Mouse (Mus musculus) 3134 (cell line): ENCODE data around the gene Arl4a.
A peak's percentile ranks its signal among the peaks of the same experiment; 100 is the strongest.

Source experiments
- DNase-seq: peaks from one replicate; pipeline ENCODE4 v3.0.0-alpha.2; 2011; ENCODE audit warnings: low spot score; ENCODE audit not compliant: insufficient read length; ENCODE audit errors: extremely low read depth

The Arl4a gene

GRCm38 (mm10) chr12:40037876-40038463 is at the start of gene Arl4a:
Gene Arl4a (minus strand): TSS chr12:40038025.
- DNase-seq = peak; percentile 80

GRCm38 (mm10) chr12:40085731-40086322 is 48.0 kb upstream of the Arl4a start:
- no peak for DNase-seq

GRCm38 (mm10) chr12:40082453-40083238 is 44.8 kb upstream of the Arl4a start:
- DNase-seq = no peak

GRCm38 (mm10) chr12:40082048-40082447 is 44.2 kb upstream of the Arl4a start:
- no peak for DNase-seq

GRCm38 (mm10) chr12:40073660-40074059 is 35.8 kb upstream of the Arl4a start:
- DNase-seq = no peak

- no peak for DNase-seq
These were observed 9.2 kb upstream of the Arl4a start for GRCm38 (mm10) chr12:40047024-40047423.

- no peak for DNase-seq
These were observed 6.2 kb upstream of the Arl4a start for GRCm38 (mm10) chr12:40043816-40044585.

- DNase-seq = peak; percentile 14
These were observed 2.2 kb upstream of the Arl4a start for GRCm38 (mm10) chr12:40040067-40040466.

GRCm38 (mm10) chr12:40037226-40037813 is 505 bp downstream of the Arl4a start:
- DNase-seq = peak; percentile 93

- DNase-seq = no peak
These were observed 1.2 kb downstream of the Arl4a start for GRCm38 (mm10) chr12:40036666-40037065.

GRCm38 (mm10) chr12:40035506-40035905 is 2.3 kb downstream of the Arl4a start:
- no peak for DNase-seq

- DNase-seq = peak; percentile 31
These were observed 8.6 kb downstream of the Arl4a start for GRCm38 (mm10) chr12:40029201-40029600.

GRCm38 (mm10) chr12:40027846-40028245 is 10.0 kb downstream of the Arl4a start:
- DNase-seq = no peak

GRCm38 (mm10) chr12:40027444-40027843 is 10.4 kb downstream of the Arl4a start:
- DNase-seq = no peak

GRCm38 (mm10) chr12:40023918-40024317 is 13.9 kb downstream of the Arl4a start:
- no peak for DNase-seq

- no peak for DNase-seq
These were observed 14.7 kb downstream of the Arl4a start for GRCm38 (mm10) chr12:40023014-40023642.

GRCm38 (mm10) chr12:40022344-40022743 is 15.5 kb downstream of the Arl4a start:
- no peak for DNase-seq

GRCm38 (mm10) chr12:40017955-40018505 is 19.8 kb downstream of the Arl4a start:
- peak; percentile 22 for DNase-seq

GRCm38 (mm10) chr12:40016648-40017460 is 21.0 kb downstream of the Arl4a start:
- peak; percentile 14 for DNase-seq
